Mouse (Mus musculus) embryonic facial prominence, embryonic 11.5 days (tissue): ENCODE data around the gene Plk1. TPM values are rescaled to one million over a fixed set of nuclear protein-coding genes. Genes with fewer than 3 reads are reported as not detected.

Experiments
- ATAC-seq: fragments of 200-750 bp; cut with Nextera tagmentation; replicated peaks from 2 replicates; pipeline ENCODE4 v1.8.0; 2017; ENCODE audit warnings: low read depth; ENCODE audit not compliant: insufficient number of reproducible peaks, low FRiP score, low TSS enrichment
- DNase-seq: peaks from one replicate; pipeline ENCODE4 v3.0.0-alpha.2; 2015; ENCODE audit warnings: low spot score
- H3K27ac ChIP-seq: fragments of 300-500 bp; sonication (generic); replicated peaks from 2 replicates; pipeline ENCODE4 v1.5.1; 2014; ENCODE audit warnings: mild to moderate bottlenecking, low read depth, low read length, control low read depth
- H3K27me3 ChIP-seq: fragments of 300-500 bp; sonication (generic); 2 replicates; pipeline ENCODE4 v1.6.1; 2014; ENCODE audit warnings: mild to moderate bottlenecking, low read length, moderate library complexity, mixed read lengths; ENCODE audit not compliant: control insufficient read depth, insufficient read depth
- H3K36me3 ChIP-seq: fragments of 300-500 bp; sonication (generic); replicated peaks from 2 replicates; pipeline ENCODE4 v1.6.1; 2014; ENCODE audit warnings: low read depth, mild to moderate bottlenecking, low read length, moderate library complexity, mixed read lengths; ENCODE audit not compliant: control insufficient read depth, insufficient read depth
- H3K4me1 ChIP-seq: fragments of 300-500 bp; sonication (generic); 2 replicates; pipeline ENCODE4 v1.6.1; 2014; ENCODE audit warnings: low read length, mixed read lengths; ENCODE audit not compliant: control insufficient read depth, insufficient read depth
- H3K4me2 ChIP-seq: fragments of 300-500 bp; sonication (generic); 2 replicates; pipeline ENCODE4 v1.6.1; 2014; ENCODE audit warnings: low read depth, mild to moderate bottlenecking, control low read depth, low read length, moderate library complexity
- H3K4me3 ChIP-seq: fragments of 300-500 bp; sonication (generic); 2 replicates; pipeline ENCODE4 v1.5.1; 2014; ENCODE audit warnings: low read depth, low read length, control low read depth
- H3K9ac ChIP-seq: fragments of 300-500 bp; sonication (generic); replicated peaks from 2 replicates; pipeline ENCODE4 v1.6.1; 2014; ENCODE audit warnings: mild to moderate bottlenecking, control low read depth, low read length
- H3K9me3 ChIP-seq: fragments of 300-500 bp; sonication (generic); replicated peaks from 2 replicates; pipeline ENCODE4 v1.6.1; 2016; ENCODE audit warnings: mild to moderate bottlenecking, low read length, inconsistent platforms, mixed read lengths; ENCODE audit not compliant: control insufficient read depth
- WGBS: fragments of 180-500 bp; shearing (Covaris S2); extraction: QIAGEN DNeasy Blood & Tissue Kit; methylation state at CpG from one replicate; pipeline ENCODE4 v1.1.7; 2014; 5-methylcytosine and 5-hydroxymethylcytosine counted together
- polyA plus RNA-seq: library from polyadenylated mRNA; unstranded; fragments of >200 nt; fragmentation: Nextera tagmentation; extraction: Ambion mirVana; gene quantifications from 2 replicates; pipeline ENCODE4 v1.2.1, GENCODE M21; 2014

Plk1 gene
- 119 and 121 TPM in 2 replicates for polyA plus RNA-seq

DNA sequence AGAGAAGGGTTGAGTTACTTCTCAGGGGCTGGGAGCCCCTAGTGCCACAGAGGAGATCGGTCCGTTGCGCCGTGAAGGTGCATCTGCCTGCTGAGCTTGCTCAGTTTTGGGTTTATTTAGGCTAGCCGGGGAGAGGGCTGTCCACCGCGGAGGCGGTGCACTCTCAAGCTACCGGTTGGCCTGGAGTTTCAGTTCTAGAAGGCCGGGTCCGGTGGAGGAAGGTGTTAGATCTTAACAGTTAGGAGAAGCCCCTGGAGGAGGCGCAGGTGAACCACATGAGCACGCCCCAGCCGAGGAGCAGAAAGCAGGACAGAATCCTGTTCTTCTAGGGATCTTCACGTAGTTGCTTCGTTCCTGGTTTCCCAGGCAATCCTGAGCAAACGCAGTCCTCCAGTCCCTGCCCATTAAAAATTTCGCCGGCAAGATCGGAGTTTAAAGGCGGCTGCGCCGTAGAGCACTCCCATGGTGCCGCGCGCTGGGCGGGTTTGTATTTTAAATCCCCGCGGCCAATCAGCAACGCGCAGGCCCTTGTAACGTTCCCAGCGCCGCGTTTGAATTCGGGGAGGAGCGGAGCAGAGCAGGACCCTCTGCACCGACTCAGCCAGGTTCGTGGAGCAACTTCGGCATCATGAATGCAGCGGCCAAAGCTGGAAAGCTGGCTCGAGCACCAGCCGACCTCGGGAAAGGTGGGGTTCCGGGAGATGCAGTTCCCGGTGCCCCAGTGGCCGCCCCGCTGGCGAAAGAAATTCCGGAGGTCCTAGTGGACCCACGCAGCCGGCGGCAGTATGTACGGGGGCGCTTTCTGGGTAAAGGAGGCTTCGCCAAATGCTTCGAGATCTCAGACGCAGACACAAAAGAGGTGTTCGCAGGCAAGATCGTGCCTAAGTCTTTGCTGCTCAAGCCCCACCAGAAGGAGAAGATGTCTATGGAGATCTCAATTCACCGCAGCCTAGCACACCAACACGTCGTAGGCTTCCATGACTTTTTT, at the start of gene Plk1:
Gene Plk1, plus strand, starts transcription at position 525 of the 988 bp plus-strand sequence.
- ATAC-seq (peak; percentile 89), DNase-seq (peak; percentile 95)
- Histone ChIP-seq H3K9ac (peak within 1 kb of the TSS; percentile 79), H3K27ac (peak within 1 kb of the TSS; percentile 87), H3K4me2 (peak within 1 kb of the TSS; percentile 88), H3K9me3 (no peaks in the 10 kb centered on the region), H3K4me1 (peaks cover 4% of the 10 kb centered on the region; the same call in 1 of the 2 replicates), H3K27me3 (no peaks in the 10 kb centered on the region), H3K4me3 (peak within 1 kb of the TSS; percentile 73), H3K36me3 (peaks cover 2% of the 10 kb centered on the region)
- WGBS: under 1% methylated on average over 63 of the region's 63 CpGs

DNA sequence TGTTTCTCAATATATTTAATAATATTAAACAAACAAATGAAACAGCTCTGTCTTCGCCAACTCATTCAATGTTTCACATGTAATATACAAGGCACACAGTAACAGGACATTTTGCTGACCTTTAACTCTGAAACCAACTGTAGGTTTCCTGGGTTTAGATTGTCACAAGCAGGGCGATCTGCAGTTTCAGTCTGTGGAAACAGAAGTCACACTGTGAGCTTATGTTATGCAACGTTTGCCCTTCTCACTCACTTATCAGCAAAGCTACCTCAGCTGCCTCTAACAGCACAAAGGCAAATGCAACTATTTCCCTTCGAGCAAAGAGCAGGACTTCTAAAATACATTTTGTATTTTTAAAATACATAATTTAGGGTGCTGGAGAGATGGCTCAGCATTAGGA, 35.7 kb upstream of the Plk1 start:
- H3K9me3 ChIP-seq: no peaks in the 10 kb centered on the region
- no peaks in the 10 kb centered on the region for H3K27me3 ChIP-seq
- 85% methylated on average over 4 of the region's 4 CpGs for WGBS
- no peak overlapping the region for H3K4me2 ChIP-seq
- no peak overlapping the region for H3K4me3 ChIP-seq
- H3K9ac ChIP-seq: no peak overlapping the region
- ATAC-seq: no peak
- no peaks in the 10 kb centered on the region for H3K4me1 ChIP-seq
- H3K36me3 ChIP-seq: no peaks in the 10 kb centered on the region; the same call in none of the 2 replicates
- no peak for DNase-seq
- H3K27ac ChIP-seq: no peak overlapping the region

DNA sequence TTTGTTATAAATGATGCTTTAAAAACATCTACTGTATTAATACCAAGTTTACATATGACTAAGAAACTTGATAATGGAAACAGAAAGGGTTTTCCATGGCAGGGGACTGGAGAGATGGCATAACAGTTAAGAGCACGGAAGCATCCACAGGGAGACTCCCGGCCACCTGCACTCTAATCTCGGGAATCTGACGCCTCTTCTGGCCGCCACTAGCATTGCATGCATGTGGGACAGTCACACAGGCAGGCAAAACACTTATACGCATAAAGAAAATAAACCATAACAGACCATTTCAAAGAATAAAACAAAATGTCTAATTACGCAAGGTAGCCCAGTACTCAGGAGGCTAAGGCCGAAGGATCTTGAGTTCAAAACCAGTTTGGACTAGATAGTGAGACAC, 33.6 kb upstream of the Plk1 start:
- Histone ChIP-seq H3K4me2 (no peak overlapping the region), H3K9ac (no peak overlapping the region), H3K27me3 (no peaks in the 10 kb centered on the region), H3K27ac (no peak overlapping the region), H3K9me3 (no peaks in the 10 kb centered on the region), H3K4me1 (no peaks in the 10 kb centered on the region), H3K36me3 (no peaks in the 10 kb centered on the region; the same call in none of the 2 replicates), H3K4me3 (no peak overlapping the region)
- ATAC-seq (no peak), DNase-seq (peak; percentile 8)
- WGBS: 73% methylated on average over 8 of the region's 8 CpGs

DNA sequence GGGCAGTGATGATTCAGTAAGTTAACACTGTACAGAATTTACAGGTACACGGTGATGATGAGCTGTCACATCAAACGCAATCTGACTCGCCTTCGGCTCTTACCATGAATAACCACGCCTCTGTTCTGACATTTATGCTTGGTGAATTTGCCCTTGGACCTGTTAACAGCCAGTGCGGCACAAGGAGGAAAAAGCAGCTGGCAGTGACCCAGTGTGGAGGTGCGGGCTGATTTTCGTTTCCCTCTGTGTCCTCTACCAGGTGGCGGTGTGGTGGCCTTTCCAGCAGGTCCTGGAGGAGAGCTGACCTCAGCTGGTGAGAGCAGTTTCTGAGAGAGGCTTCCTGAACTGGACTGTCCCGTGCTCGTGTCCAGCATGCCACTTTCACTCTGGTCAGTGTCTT, 32.3 kb upstream of the Plk1 start:
- DNase-seq: no peak
- 95% methylated on average over 11 of the region's 11 CpGs for WGBS
- no peak overlapping the region for H3K27ac ChIP-seq
- no peak overlapping the region for H3K4me2 ChIP-seq
- H3K4me3 ChIP-seq: no peak overlapping the region
- no peaks in the 10 kb centered on the region for H3K9me3 ChIP-seq
- ATAC-seq: no peak
- no peaks in the 10 kb centered on the region for H3K27me3 ChIP-seq
- no peak overlapping the region for H3K9ac ChIP-seq
- H3K4me1 ChIP-seq: no peaks in the 10 kb centered on the region
- H3K36me3 ChIP-seq: no peaks in the 10 kb centered on the region; the same call in none of the 2 replicates

DNA sequence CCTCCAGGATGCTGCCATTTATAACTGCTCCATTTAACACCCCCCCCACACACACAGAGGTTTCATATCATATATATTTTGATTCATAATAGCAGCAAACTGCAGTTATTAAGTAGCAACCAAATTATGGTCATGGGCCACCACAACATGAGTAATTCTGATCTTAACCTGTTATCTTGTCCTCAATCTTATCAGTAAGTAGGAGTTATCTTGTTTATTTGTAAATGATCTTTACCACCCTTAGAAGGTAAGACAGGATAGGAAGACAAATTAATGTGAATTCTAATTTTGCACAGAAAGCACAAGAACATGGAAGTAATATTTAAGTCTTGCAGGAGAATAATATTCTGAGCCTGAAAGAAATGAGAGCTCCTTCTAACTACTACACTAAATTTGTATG, 27.4 kb upstream of the Plk1 start:
- Histone ChIP-seq H3K4me1 (no peaks in the 10 kb centered on the region), H3K36me3 (no peaks in the 10 kb centered on the region; the same call in none of the 2 replicates), H3K27me3 (no peaks in the 10 kb centered on the region), H3K9me3 (no peaks in the 10 kb centered on the region), H3K4me2 (peak overlapping the region; percentile 64), H3K9ac (no peak overlapping the region), H3K4me3 (peak overlapping the region; percentile 78), H3K27ac (no peak overlapping the region)
- no peak for ATAC-seq
- no peak for DNase-seq

DNA sequence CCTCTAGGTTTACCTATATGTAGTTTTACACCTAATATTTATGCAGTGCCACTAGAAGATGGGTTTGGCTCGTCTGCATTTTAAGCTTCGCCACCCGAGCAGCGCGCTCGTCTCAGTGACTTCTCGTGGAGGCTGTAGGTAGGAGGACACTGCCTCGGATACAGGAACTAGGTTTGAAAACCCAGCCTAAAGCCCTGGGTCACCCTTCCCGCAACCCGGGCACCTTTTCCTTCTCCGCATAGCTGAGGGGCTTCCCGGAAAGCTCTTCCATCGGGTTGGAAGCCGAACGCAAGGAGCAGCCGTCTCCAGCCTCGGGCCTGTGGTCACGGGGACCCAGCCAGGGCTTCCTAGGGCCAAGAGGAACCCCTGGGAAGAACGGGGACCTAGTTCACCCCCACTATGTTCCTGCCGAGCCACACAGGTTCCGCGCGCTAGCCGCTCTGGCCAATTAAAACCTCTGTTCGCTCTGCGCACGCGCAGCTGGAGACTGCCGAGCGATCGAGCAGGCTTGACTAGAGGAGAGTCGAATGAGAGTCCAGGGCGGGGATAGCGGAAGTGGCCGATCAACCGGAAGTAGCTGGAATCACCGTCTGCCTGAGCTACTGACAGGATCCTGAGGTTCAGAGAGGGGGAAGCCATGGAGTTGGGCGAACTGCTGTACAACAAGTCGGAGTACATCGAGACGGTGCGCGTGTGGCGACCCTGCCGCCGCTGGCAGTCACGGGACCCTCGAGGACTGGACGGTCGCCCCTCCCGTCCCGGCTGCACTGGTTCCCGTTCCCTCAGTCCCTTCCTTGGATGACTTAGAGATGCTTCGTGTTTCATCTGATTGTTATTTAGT, 26.5 kb upstream of the Plk1 start, which contains the start of the genes Palb2 and Dctn5:
Gene Palb2, minus strand, starts transcription at position 489 of the 841 bp plus-strand sequence.
Gene Dctn5, plus strand, starts transcription at position 545 of the 841 bp plus-strand sequence.
- Histone ChIP-seq H3K27ac (no peak within 1 kb of the TSS), H3K4me3 (peak within 1 kb of the TSS; percentile 78), H3K36me3 (no peaks in the 10 kb centered on the region; the same call in none of the 2 replicates), H3K4me1 (no peaks in the 10 kb centered on the region), H3K4me2 (peak within 1 kb of the TSS; percentile 64), H3K27me3 (no peaks in the 10 kb centered on the region), H3K9ac (peak within 1 kb of the TSS; percentile 76), H3K9me3 (no peaks in the 10 kb centered on the region)
- ATAC-seq (peak; percentile 96), DNase-seq (peak; percentile 98)
- under 1% methylated on average over 54 of the region's 54 CpGs for WGBS

DNA sequence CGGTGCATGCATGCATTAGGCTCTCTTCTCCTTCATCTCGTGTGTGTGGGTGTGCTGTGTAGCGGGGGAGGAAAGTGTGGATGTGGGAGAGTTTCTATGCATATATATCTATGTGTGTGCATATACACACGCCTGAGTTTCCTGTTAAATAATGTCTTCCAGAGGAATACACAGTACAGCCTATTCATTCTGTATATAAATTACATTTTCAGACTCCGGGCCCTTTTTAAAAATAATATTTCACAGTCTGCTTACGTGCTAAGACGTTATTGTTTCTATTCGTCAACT, 26.0 kb upstream of the Plk1 start:
- peak overlapping the region; percentile 78 for H3K4me3 ChIP-seq
- H3K27me3 ChIP-seq: no peaks in the 10 kb centered on the region
- H3K9ac ChIP-seq: peak overlapping the region; percentile 76
- peak; percentile 22; the same call in 1 of the 2 replicates for ATAC-seq
- no peaks in the 10 kb centered on the region; the same call in none of the 2 replicates for H3K36me3 ChIP-seq
- no peak for DNase-seq
- H3K4me1 ChIP-seq: no peaks in the 10 kb centered on the region
- WGBS: 20% methylated on average over 8 of the region's 8 CpGs
- no peak overlapping the region for H3K27ac ChIP-seq
- peak overlapping the region; percentile 34 for H3K4me2 ChIP-seq
- no peaks in the 10 kb centered on the region for H3K9me3 ChIP-seq
